Mouse (Mus musculus): Measurements from ENCODE around the gene Ncbp3. TPM values are rescaled to one million over a fixed set of nuclear protein-coding genes. Genes with fewer than 3 reads are reported as not detected.

The Ncbp3 gene
- total RNA-seq, 2 experiments from 2014 or later, result 10.2 to 12.7 TPM

GRCm38 (mm10) chr11:73136587-73136986 lies 89.0 kb downstream of the Ncbp3 start:
- no peak for ATAC-seq (replicated peaks; ENCODE audit: poor library complexity)

GRCm38 (mm10) chr11:73137116-73137515 lies 89.5 kb downstream of the Ncbp3 start:
- no peak; the same call in 1 of the 2 replicates for ATAC-seq (replicated peaks; ENCODE audit: poor library complexity)

- ATAC-seq (replicated peaks; ENCODE audit: poor library complexity), result peak; percentile 96
Measured at GRCm38 (mm10) chr11:73137591-73138501, 90.3 kb downstream of the Ncbp3 start, which contains the start of gene Haspin. Gene Haspin, minus strand, starts transcription at chr11:73138294.

Other genes starting within 250 kb of the Ncbp3 start
- gene Atp2a3, start 86.6 kb upstream of the Ncbp3 start, total RNA-seq (2015), result 52.1 and 63.7 TPM in 2 replicates
- 74.9 and 82.5 TPM in 2 replicates for gene Atp2a3, start 86.6 kb upstream of the Ncbp3 start, total RNA-seq (2017)
- 6.8 and 9.3 TPM in 2 replicates for gene P2rx1, start 48.7 kb upstream of the Ncbp3 start, total RNA-seq (2015)
- 3.8 and 5.2 TPM in 2 replicates for gene P2rx1, start 48.7 kb upstream of the Ncbp3 start, total RNA-seq (2017)
- 0.35 and 0.59 TPM in 2 replicates for gene Camkk1, start 28.8 kb upstream of the Ncbp3 start, total RNA-seq (2015)
- gene Camkk1, start 28.8 kb upstream of the Ncbp3 start, total RNA-seq (2017), result 1.2 and 1.4 TPM in 2 replicates
- 0.07 TPM in 1 of 2 replicates, not detected in the other for gene Itgae, start 42.8 kb downstream of the Ncbp3 start, total RNA-seq (2015)
- gene Itgae, start 42.8 kb downstream of the Ncbp3 start, total RNA-seq (2017), result 0.20 TPM in 1 of 2 replicates, not detected in the other
- gene Haspin, start 90.5 kb downstream of the Ncbp3 start, total RNA-seq (2015), result 17.2 and 19.0 TPM in 2 replicates
- 17.7 and 24.1 TPM in 2 replicates for gene Haspin, start 90.5 kb downstream of the Ncbp3 start, total RNA-seq (2017)
- gene P2rx5, start 112.6 kb downstream of the Ncbp3 start, total RNA-seq (2015), result not detected in 2 replicates
- gene P2rx5, start 112.6 kb downstream of the Ncbp3 start, total RNA-seq (2017), result not detected in 2 replicates
- gene Emc6, start 129.3 kb downstream of the Ncbp3 start, total RNA-seq (2015), result 78.9 and 81.7 TPM in 2 replicates
- 54.2 and 60.2 TPM in 2 replicates for gene Emc6, start 129.3 kb downstream of the Ncbp3 start, total RNA-seq (2017)
- 6.7 and 10.0 TPM in 2 replicates for gene Tax1bp3, start 129.3 kb downstream of the Ncbp3 start, total RNA-seq (2015)
- 4.9 and 7.2 TPM in 2 replicates for gene Tax1bp3, start 129.3 kb downstream of the Ncbp3 start, total RNA-seq (2017)
- 14.4 and 16.3 TPM in 2 replicates for gene Ctns, start 151.3 kb downstream of the Ncbp3 start, total RNA-seq (2015)
- gene Ctns, start 151.3 kb downstream of the Ncbp3 start, total RNA-seq (2017), result 13.5 and 15.8 TPM in 2 replicates
- 1.7 and 1.8 TPM in 2 replicates for gene Shpk, start 151.7 kb downstream of the Ncbp3 start, total RNA-seq (2015)
- 2.2 and 3.4 TPM in 2 replicates for gene Shpk, start 151.7 kb downstream of the Ncbp3 start, total RNA-seq (2017)
- gene Trpv1, start 186.5 kb downstream of the Ncbp3 start, total RNA-seq (2015), result not detected in 2 replicates
- gene Trpv1, start 186.5 kb downstream of the Ncbp3 start, total RNA-seq (2017), result not detected in 2 replicates
- not detected in 2 replicates for gene Trpv3, start 219.6 kb downstream of the Ncbp3 start, total RNA-seq (2015)
- not detected in 2 replicates for gene Trpv3, start 219.6 kb downstream of the Ncbp3 start, total RNA-seq (2017)